In the genomic region with DNA sequence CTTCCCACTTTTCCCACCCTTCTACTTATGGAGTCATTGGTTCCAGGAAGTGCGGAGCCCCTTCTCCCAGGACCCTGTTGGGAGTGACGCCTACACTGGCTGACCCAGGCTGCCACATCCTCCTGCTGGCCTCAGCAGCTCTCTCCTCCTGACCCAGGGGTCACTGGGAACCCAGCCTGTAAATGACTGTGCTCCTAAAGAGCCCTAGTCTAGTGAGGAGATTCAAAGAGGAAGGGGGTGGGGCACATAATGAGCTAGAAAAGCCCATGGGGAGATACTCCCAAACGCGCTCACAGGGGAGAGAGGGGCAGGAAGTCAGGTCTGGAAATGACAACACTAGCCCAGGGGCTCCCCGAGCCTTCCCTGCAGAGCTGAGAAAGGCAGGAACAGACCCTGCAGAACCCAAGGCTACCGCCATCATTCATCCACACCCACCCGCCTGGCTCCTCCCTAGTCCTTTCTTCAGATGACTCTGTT, we compare ENCODE assay signal across 8 mouse cellular contexts. TPM values are rescaled to one million over a fixed set of nuclear protein-coding genes. Genes with fewer than 3 reads are reported as not detected.
DNase-seq lines count a peak whose midpoint lies in the region; ATAC-seq and TF ChIP-seq lines count a peak whose summit lies in the region.

No protein-coding gene starts in this region.

- WGBS in embryonic facial prominence, embryonic 10.5 days: 9% methylated on average over 7 of the region's 7 CpGs
- 14% methylated on average over 7 of the region's 7 CpGs for WGBS in heart, embryonic 15.5 days
- 9% methylated on average over 7 of the region's 7 CpGs for WGBS in kidney, postnatal 0 days
- WGBS in stomach, postnatal 0 days: 28% methylated on average over 7 of the region's 7 CpGs

- peak overlapping the region; percentile 85 for H3K27ac ChIP-seq in ES-Bruce4 (ENCODE audit: insufficient read depth, low read length)
- peak overlapping the region; percentile 80 for H3K27ac ChIP-seq in embryonic facial prominence, embryonic 10.5 days (replicated peaks)
- peak overlapping the region; percentile 52 for H3K27ac ChIP-seq in heart, embryonic 15.5 days
- H3K27ac ChIP-seq in kidney, postnatal 0 days: peak overlapping the region; percentile 76
- peak overlapping the region; percentile 40 for H3K27ac ChIP-seq in stomach, postnatal 0 days (replicated peaks)

- TF ChIP-seq POLR2A in ES-Bruce4 (IDR thresholded peaks at IDR 0.05; ENCODE audit: insufficient read depth, low read length): no peak

- TF ChIP-seq CTCF in ES-Bruce4 (IDR thresholded peaks at IDR 0.05; ENCODE audit: low read depth, low read length): no peak
- TF ChIP-seq CTCF in kidney, postnatal 0 days (IDR thresholded peaks at IDR 0.05; ENCODE audit: low read depth): no peak
- TF ChIP-seq CTCF in stomach, postnatal 0 days (IDR thresholded peaks at IDR 0.05; ENCODE audit: low read depth): no peak

- H3K9ac ChIP-seq in ES-Bruce4 (ENCODE audit: low read depth, poor library complexity, severe bottlenecking): no peak overlapping the region
- H3K9ac ChIP-seq in heart, embryonic 15.5 days: no peak overlapping the region
- 0 out of 2 replicates have a peak overlapping the region, but pooled peaks have one; percentile 15 for H3K9ac ChIP-seq in kidney, postnatal 0 days (ENCODE audit: low read depth, low read length)
- H3K9ac ChIP-seq in stomach, postnatal 0 days (ENCODE audit: low read length): no peak overlapping the region; the same call in 1 of the 2 replicates

- no peaks in the 10 kb centered on the region for H3K9me3 ChIP-seq in ES-Bruce4 (replicated peaks; ENCODE audit: control insufficient read depth, insufficient read depth, low read length, poor library complexity, severe bottlenecking)
- H3K9me3 ChIP-seq in embryonic facial prominence, embryonic 10.5 days: no peaks in the 10 kb centered on the region
- H3K9me3 ChIP-seq in heart, embryonic 15.5 days (replicated peaks): no peaks in the 10 kb centered on the region
- H3K9me3 ChIP-seq in kidney, postnatal 0 days (replicated peaks; ENCODE audit: low read length): no peaks in the 10 kb centered on the region
- H3K9me3 ChIP-seq in stomach, postnatal 0 days (ENCODE audit: control insufficient read depth, low read length): no peaks in the 10 kb centered on the region

- H3K4me2 ChIP-seq in heart, embryonic 15.5 days: peak overlapping the region; percentile 42
- peak overlapping the region; percentile 33 for H3K4me2 ChIP-seq in kidney, postnatal 0 days (ENCODE audit: low read length)
- peak overlapping the region; percentile 25; the same call in 1 of the 2 replicates for H3K4me2 ChIP-seq in stomach, postnatal 0 days (replicated peaks; ENCODE audit: low read depth)

- no peak overlapping the region; the same call in 1 of the 2 replicates for H3K4me3 ChIP-seq in ES-Bruce4 (ENCODE audit: low read depth, low read length)
- H3K4me3 ChIP-seq in embryonic facial prominence, embryonic 10.5 days: peak overlapping the region; percentile 42
- 0 out of 2 replicates have a peak overlapping the region, but pooled peaks have one; percentile 12 for H3K4me3 ChIP-seq in heart, embryonic 15.5 days
- no peak overlapping the region for H3K4me3 ChIP-seq in kidney, postnatal 0 days (replicated peaks; ENCODE audit: low read depth, low read length)
- no peak overlapping the region for H3K4me3 ChIP-seq in stomach, postnatal 0 days (ENCODE audit: low read depth, low read length)

- no peaks in the 10 kb centered on the region for H3K36me3 ChIP-seq in ES-Bruce4 (ENCODE audit: control insufficient read depth, insufficient read depth, low read length, poor library complexity, severe bottlenecking)
- H3K36me3 ChIP-seq in embryonic facial prominence, embryonic 10.5 days (replicated peaks): peaks cover 12% of the 10 kb centered on the region
- no peaks in the 10 kb centered on the region for H3K36me3 ChIP-seq in heart, embryonic 15.5 days
- no peaks in the 10 kb centered on the region for H3K36me3 ChIP-seq in kidney, postnatal 0 days (ENCODE audit: insufficient read depth, low read length)
- H3K36me3 ChIP-seq in stomach, postnatal 0 days (ENCODE audit: control insufficient read depth, insufficient read depth, low read length): no peaks in the 10 kb centered on the region

- DNase-seq in embryonic facial prominence, embryonic 10.5 days (ENCODE audit: low spot score): peak; percentile 64
- peak; percentile 77 for DNase-seq in kidney, postnatal 0 days (ENCODE audit: low spot score)
- DNase-seq in lung, postnatal 25 days (ENCODE audit: low spot score): peak; percentile 50
- DNase-seq in stomach, postnatal 0 days (ENCODE audit: low spot score): no peak
- no peak for DNase-seq in layer of hippocampus, postnatal 25 days (ENCODE audit: extremely low spot score in 1 of 2, low spot score in 1 of 2)
- DNase-seq in cerebellum, adult 11 months: no peak

- ATAC-seq in heart, embryonic 15.5 days (replicated peaks; ENCODE audit: insufficient number of reproducible peaks, insufficient read depth, low FRiP score, low read depth): peak; percentile 78
- ATAC-seq in kidney, postnatal 0 days (replicated peaks; ENCODE audit: low FRiP score, low read depth): peak; percentile 53; the same call in 1 of the 2 replicates
- peak; percentile 54; the same call in 1 of the 2 replicates for ATAC-seq in stomach, postnatal 0 days (ENCODE audit: low FRiP score, low TSS enrichment)

- no peaks in the 10 kb centered on the region for H3K27me3 ChIP-seq in ES-Bruce4 (ENCODE audit: control insufficient read depth, insufficient read depth, low read length, poor library complexity, severe bottlenecking)
- no peaks in the 10 kb centered on the region for H3K27me3 ChIP-seq in embryonic facial prominence, embryonic 10.5 days (replicated peaks; ENCODE audit: low read depth, poor library complexity, severe bottlenecking)
- no peaks in the 10 kb centered on the region for H3K27me3 ChIP-seq in heart, embryonic 15.5 days
- H3K27me3 ChIP-seq in kidney, postnatal 0 days (ENCODE audit: insufficient read depth, low read length): no peaks in the 10 kb centered on the region
- H3K27me3 ChIP-seq in stomach, postnatal 0 days (ENCODE audit: control insufficient read depth, insufficient read depth, low read length): no peaks in the 10 kb centered on the region

- peaks cover 20% of the 10 kb centered on the region for H3K4me1 ChIP-seq in ES-Bruce4 (ENCODE audit: control insufficient read depth, insufficient read depth, low read length)
- peaks cover 58% of the 10 kb centered on the region for H3K4me1 ChIP-seq in embryonic facial prominence, embryonic 10.5 days
- peaks cover 54% of the 10 kb centered on the region for H3K4me1 ChIP-seq in heart, embryonic 15.5 days (replicated peaks)
- H3K4me1 ChIP-seq in kidney, postnatal 0 days (replicated peaks; ENCODE audit: insufficient read depth, low read length): peaks cover 30% of the 10 kb centered on the region
- H3K4me1 ChIP-seq in stomach, postnatal 0 days (replicated peaks; ENCODE audit: control insufficient read depth, insufficient read depth): peaks cover 17% of the 10 kb centered on the region

- no peak for TF ChIP-seq EP300 in ES-Bruce4 (IDR thresholded peaks at IDR 0.05; ENCODE audit: insufficient read depth, low read depth, low read length)
- no peak for TF ChIP-seq EP300 in stomach, postnatal 0 days (optimal IDR thresholded peaks at IDR 0.05)

RNA-seq across cellular contexts. Expression of gene Dennd2a, which starts 17.9 kb away (rescaled TPM):
- polyA plus RNA-seq in ES-Bruce4 (2011; ENCODE audit: insufficient read depth, insufficient read length, low read depth, missing spikeins): 27.5 and 29.8 TPM in 2 replicates
- polyA plus RNA-seq in embryonic facial prominence, embryonic 10.5 days (2016; fragmentation: Nextera tagmentation; extraction: Ambion mirVana): 34.3 and 37.8 TPM in 2 replicates
- polyA plus RNA-seq in heart, embryonic 15.5 days (2015; fragmentation: Nextera tagmentation; extraction: Ambion mirVana): 11.9 and 14.6 TPM in 2 replicates
- 12.8 and 13.3 TPM in 2 replicates for polyA plus RNA-seq in kidney, postnatal 0 days (2015; fragmentation: Nextera tagmentation; extraction: Ambion mirVana)
- polyA plus RNA-seq in stomach, postnatal 0 days (2015; fragmentation: Nextera tagmentation; extraction: Ambion mirVana): 4.7 TPM in 2 replicates
- 10 to 100 TPM; 32.6 to 33.7 TPM for total RNA-seq in layer of hippocampus, postnatal 25 days (2021)

RNA-seq across cellular contexts. Expression of gene Adck2, which starts 34.0 kb away (rescaled TPM):
- 5.5 and 11.6 TPM in 2 replicates for polyA plus RNA-seq in ES-Bruce4 (2011; ENCODE audit: insufficient read depth, insufficient read length, low read depth, missing spikeins)
- polyA plus RNA-seq in embryonic facial prominence, embryonic 10.5 days (2016; fragmentation: Nextera tagmentation; extraction: Ambion mirVana): 21.3 and 26.1 TPM in 2 replicates
- polyA plus RNA-seq in heart, embryonic 15.5 days (2015; fragmentation: Nextera tagmentation; extraction: Ambion mirVana): 18.4 and 18.9 TPM in 2 replicates
- polyA plus RNA-seq in kidney, postnatal 0 days (2015; fragmentation: Nextera tagmentation; extraction: Ambion mirVana): 25.8 and 33.1 TPM in 2 replicates
- polyA plus RNA-seq in stomach, postnatal 0 days (2015; fragmentation: Nextera tagmentation; extraction: Ambion mirVana): 22.0 and 24.4 TPM in 2 replicates
- 10 to 100 TPM; 30.1 to 32.8 TPM for total RNA-seq in layer of hippocampus, postnatal 25 days (2021)

RNA-seq across cellular contexts. Expression of gene Gm42420, which starts 45.8 kb away (rescaled TPM):
- polyA plus RNA-seq in ES-Bruce4 (2011; ENCODE audit: insufficient read depth, insufficient read length, low read depth, missing spikeins): not detected in 2 replicates
- 0.53 TPM in 1 of 2 replicates, not detected in the other for polyA plus RNA-seq in embryonic facial prominence, embryonic 10.5 days (2016; fragmentation: Nextera tagmentation; extraction: Ambion mirVana)
- 2.0 TPM in 1 of 2 replicates, not detected in the other for polyA plus RNA-seq in heart, embryonic 15.5 days (2015; fragmentation: Nextera tagmentation; extraction: Ambion mirVana)
- polyA plus RNA-seq in kidney, postnatal 0 days (2015; fragmentation: Nextera tagmentation; extraction: Ambion mirVana): 0.97 TPM in 1 of 2 replicates, not detected in the other
- 0.63 and 1.4 TPM in 2 replicates for polyA plus RNA-seq in stomach, postnatal 0 days (2015; fragmentation: Nextera tagmentation; extraction: Ambion mirVana)
- not detected for total RNA-seq in layer of hippocampus, postnatal 25 days (2021)

RNA-seq across cellular contexts. Expression of gene Ndufb2, which starts 52.7 kb away (rescaled TPM):
- polyA plus RNA-seq in ES-Bruce4 (2011; ENCODE audit: insufficient read depth, insufficient read length, low read depth, missing spikeins): 103 and 112 TPM in 2 replicates
- 274 and 279 TPM in 2 replicates for polyA plus RNA-seq in embryonic facial prominence, embryonic 10.5 days (2016; fragmentation: Nextera tagmentation; extraction: Ambion mirVana)
- polyA plus RNA-seq in heart, embryonic 15.5 days (2015; fragmentation: Nextera tagmentation; extraction: Ambion mirVana): 546 and 708 TPM in 2 replicates
- 518 and 575 TPM in 2 replicates for polyA plus RNA-seq in kidney, postnatal 0 days (2015; fragmentation: Nextera tagmentation; extraction: Ambion mirVana)
- polyA plus RNA-seq in stomach, postnatal 0 days (2015; fragmentation: Nextera tagmentation; extraction: Ambion mirVana): 419 and 461 TPM in 2 replicates
- 100 to 1,000 TPM; 176 to 196 TPM for total RNA-seq in layer of hippocampus, postnatal 25 days (2021)

Comparison
In these comparisons a context has a peak if more than half of its experiments do, and no peak if none do; other contexts are left out.
1. H3K4me3 ChIP-seq: peak in embryonic facial prominence, embryonic 10.5 days (single experiment) and heart, embryonic 15.5 days (single experiment); none in ES-Bruce4 (single experiment), kidney, postnatal 0 days (single experiment) and stomach, postnatal 0 days (single experiment).
2. DNase-seq: peak in embryonic facial prominence, embryonic 10.5 days (single experiment), kidney, postnatal 0 days (single experiment) and lung, postnatal 25 days (single experiment); none in stomach, postnatal 0 days (single experiment), layer of hippocampus, postnatal 25 days (0 of 2) and cerebellum, adult 11 months (single experiment).
3. Peak in every context shown above with its lines, with median percentiles within 50 percentile points of each other: H3K27ac ChIP-seq, ATAC-seq and H3K4me2 ChIP-seq.